Mouse (Mus musculus): ENCODE measurements around the gene Shisa9. TPM values are rescaled to one million over a fixed set of nuclear protein-coding genes. Genes with fewer than 3 reads are reported as not detected.

Shisa9 gene
- polyA plus RNA-seq, 1 experiment from 2014 or later = 0.22 TPM

- DNase-seq (ENCODE audit: low spot score) = no peak
- H3K36me3 ChIP-seq (ENCODE audit: control insufficient read depth, insufficient read depth, low read length) = no peaks in the 10 kb centered on the region
- H3K4me3 ChIP-seq (ENCODE audit: low read depth, low read length) = no peak overlapping the region
- TF ChIP-seq EP300 (optimal IDR thresholded peaks at IDR 0.05) (no peak), CTCF (IDR thresholded peaks at IDR 0.05; ENCODE audit: low read depth) (no peak)
- H3K4me2 ChIP-seq (replicated peaks; ENCODE audit: low read depth) = no peak overlapping the region
- H3K4me1 ChIP-seq (replicated peaks; ENCODE audit: control insufficient read depth, insufficient read depth) = no peaks in the 10 kb centered on the region
- no peak overlapping the region for H3K27ac ChIP-seq (replicated peaks)
- no peaks in the 10 kb centered on the region for H3K27me3 ChIP-seq (ENCODE audit: control insufficient read depth, insufficient read depth, low read length)
- ATAC-seq (ENCODE audit: low FRiP score, low TSS enrichment) = no peak
- H3K9me3 ChIP-seq (ENCODE audit: control insufficient read depth, low read length) = no peaks in the 10 kb centered on the region
- H3K9ac ChIP-seq (ENCODE audit: low read length) = no peak overlapping the region
- 44% methylated on average over 4 of the region's 4 CpGs for WGBS
Measured at GRCm38 (mm10) chr16:11973707-11974106, 10.2 kb upstream of the Shisa9 start.

- no peak overlapping the region for H3K9ac ChIP-seq (ENCODE audit: low read length)
- WGBS = 77% methylated on average over 2 of the region's 2 CpGs
- H3K4me3 ChIP-seq (ENCODE audit: low read depth, low read length) = no peak overlapping the region
- no peak for TF ChIP-seq EP300 (optimal IDR thresholded peaks at IDR 0.05)
- no peak for TF ChIP-seq CTCF (IDR thresholded peaks at IDR 0.05; ENCODE audit: low read depth)
- DNase-seq (ENCODE audit: low spot score) (no peak), ATAC-seq (ENCODE audit: low FRiP score, low TSS enrichment) (no peak)
- H3K36me3 ChIP-seq (ENCODE audit: control insufficient read depth, insufficient read depth, low read length) = no peaks in the 10 kb centered on the region
- no peaks in the 10 kb centered on the region for H3K4me1 ChIP-seq (replicated peaks; ENCODE audit: control insufficient read depth, insufficient read depth)
- no peaks in the 10 kb centered on the region for H3K9me3 ChIP-seq (ENCODE audit: control insufficient read depth, low read length)
- no peak overlapping the region for H3K27ac ChIP-seq (replicated peaks)
- H3K4me2 ChIP-seq (replicated peaks; ENCODE audit: low read depth) = no peak overlapping the region
- H3K27me3 ChIP-seq (ENCODE audit: control insufficient read depth, insufficient read depth, low read length) = no peaks in the 10 kb centered on the region
Measured at GRCm38 (mm10) chr16:11976737-11977136, 7.2 kb upstream of the Shisa9 start.

- DNase-seq (ENCODE audit: low spot score) (no peak), ATAC-seq (ENCODE audit: low FRiP score, low TSS enrichment) (no peak)
- no peaks in the 10 kb centered on the region for H3K36me3 ChIP-seq (ENCODE audit: control insufficient read depth, insufficient read depth, low read length)
- H3K4me3 ChIP-seq (ENCODE audit: low read depth, low read length) = no peak overlapping the region
- no peaks in the 10 kb centered on the region for H3K4me1 ChIP-seq (replicated peaks; ENCODE audit: control insufficient read depth, insufficient read depth)
- H3K4me2 ChIP-seq (replicated peaks; ENCODE audit: low read depth) = no peak overlapping the region
- TF ChIP-seq EP300 (optimal IDR thresholded peaks at IDR 0.05) (no peak), CTCF (IDR thresholded peaks at IDR 0.05; ENCODE audit: low read depth) (peak; percentile 72)
- no peak overlapping the region for H3K9ac ChIP-seq (ENCODE audit: low read length)
- H3K9me3 ChIP-seq (ENCODE audit: control insufficient read depth, low read length) = no peaks in the 10 kb centered on the region
- no peak overlapping the region for H3K27ac ChIP-seq (replicated peaks)
- WGBS = 25% methylated on average over 3 of the region's 3 CpGs
- peaks cover 18% of the 10 kb centered on the region; the same call in 1 of the 2 replicates for H3K27me3 ChIP-seq (ENCODE audit: control insufficient read depth, insufficient read depth, low read length)
Measured at GRCm38 (mm10) chr16:11980764-11981163, 3.1 kb upstream of the Shisa9 start.

GRCm38 (mm10) chr16:11983106-11983615, 752 bp upstream of the Shisa9 start:
- Histone ChIP-seq H3K36me3 (ENCODE audit: control insufficient read depth, insufficient read depth, low read length) (no peaks in the 10 kb centered on the region), H3K4me1 (replicated peaks; ENCODE audit: control insufficient read depth, insufficient read depth) (no peaks in the 10 kb centered on the region), H3K4me2 (replicated peaks; ENCODE audit: low read depth) (peak overlapping the region; percentile 79), H3K27me3 (ENCODE audit: control insufficient read depth, insufficient read depth, low read length) (peaks cover 20% of the 10 kb centered on the region), H3K9me3 (ENCODE audit: control insufficient read depth, low read length) (no peaks in the 10 kb centered on the region), H3K27ac (replicated peaks) (no peak overlapping the region), H3K9ac (ENCODE audit: low read length) (no peak overlapping the region), H3K4me3 (ENCODE audit: low read depth, low read length) (peak overlapping the region; percentile 52)
- DNase-seq (ENCODE audit: low spot score) (no peak), ATAC-seq (ENCODE audit: low FRiP score, low TSS enrichment) (no peak)
- 2% methylated on average over 25 of the region's 25 CpGs for WGBS
- TF ChIP-seq EP300 (optimal IDR thresholded peaks at IDR 0.05) (no peak), CTCF (IDR thresholded peaks at IDR 0.05; ENCODE audit: low read depth) (peak; percentile 11; the same call in 1 of the 2 replicates)

GRCm38 (mm10) chr16:11984271-11984791, 418 bp downstream of the Shisa9 start:
- under 1% methylated on average over 46 of the region's 76 CpGs for WGBS
- peak overlapping the region; percentile 79 for H3K4me2 ChIP-seq (replicated peaks; ENCODE audit: low read depth)
- H3K4me1 ChIP-seq (replicated peaks; ENCODE audit: control insufficient read depth, insufficient read depth) = no peaks in the 10 kb centered on the region
- H3K27ac ChIP-seq (replicated peaks) = no peak overlapping the region
- DNase-seq (ENCODE audit: low spot score) (peak; percentile 20), ATAC-seq (ENCODE audit: low FRiP score, low TSS enrichment) (peak; percentile 58; the same call in 1 of the 2 replicates)
- no peaks in the 10 kb centered on the region for H3K9me3 ChIP-seq (ENCODE audit: control insufficient read depth, low read length)
- H3K36me3 ChIP-seq (ENCODE audit: control insufficient read depth, insufficient read depth, low read length) = no peaks in the 10 kb centered on the region
- peak overlapping the region; percentile 38; the same call in 1 of the 2 replicates for H3K9ac ChIP-seq (ENCODE audit: low read length)
- peak overlapping the region; percentile 52 for H3K4me3 ChIP-seq (ENCODE audit: low read depth, low read length)
- TF ChIP-seq CTCF (IDR thresholded peaks at IDR 0.05; ENCODE audit: low read depth) (no peak), EP300 (optimal IDR thresholded peaks at IDR 0.05) (no peak)
- peaks cover 20% of the 10 kb centered on the region for H3K27me3 ChIP-seq (ENCODE audit: control insufficient read depth, insufficient read depth, low read length)

DNA sequence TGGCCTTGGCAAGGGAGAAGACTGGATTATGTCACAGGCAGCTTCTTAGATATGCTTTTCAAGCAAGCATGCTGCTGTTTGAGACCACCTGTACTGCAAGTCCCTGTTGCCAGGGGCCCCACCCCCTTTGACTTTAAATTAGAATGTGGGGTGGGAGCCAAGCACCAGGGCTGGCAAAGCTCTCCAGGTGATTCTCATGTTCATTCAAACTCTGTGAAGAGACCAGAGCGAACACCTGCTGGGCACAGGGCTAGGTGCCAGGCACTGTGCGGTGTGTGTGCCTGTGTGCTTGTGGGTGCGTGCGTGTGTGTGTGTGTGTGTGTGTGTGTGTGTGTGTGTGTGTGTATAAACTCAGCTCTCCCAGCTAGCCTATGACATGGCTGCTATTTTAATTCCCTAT, 3.1 kb downstream of the Shisa9 start:
- WGBS = 64% methylated on average over 4 of the region's 4 CpGs

More for the DNA sequence above, 3.1 kb downstream of the Shisa9 start:
- H3K9me3 ChIP-seq (ENCODE audit: control insufficient read depth, low read length) = no peaks in the 10 kb centered on the region
- no peak overlapping the region for H3K9ac ChIP-seq (ENCODE audit: low read length)
- H3K27me3 ChIP-seq (ENCODE audit: control insufficient read depth, insufficient read depth, low read length) = peaks cover 20% of the 10 kb centered on the region
- ATAC-seq (ENCODE audit: low FRiP score, low TSS enrichment) (no peak), DNase-seq (ENCODE audit: low spot score) (no peak)
- H3K36me3 ChIP-seq (ENCODE audit: control insufficient read depth, insufficient read depth, low read length) = no peaks in the 10 kb centered on the region
- no peak overlapping the region for H3K4me3 ChIP-seq (ENCODE audit: low read depth, low read length)
- H3K4me1 ChIP-seq (replicated peaks; ENCODE audit: control insufficient read depth, insufficient read depth) = no peaks in the 10 kb centered on the region
- H3K4me2 ChIP-seq (replicated peaks; ENCODE audit: low read depth) = no peak overlapping the region
- TF ChIP-seq EP300 (optimal IDR thresholded peaks at IDR 0.05) (no peak), CTCF (IDR thresholded peaks at IDR 0.05; ENCODE audit: low read depth) (no peak)
- no peak overlapping the region for H3K27ac ChIP-seq (replicated peaks)

Measured in stomach, postnatal 0 days (tissue).